Mouse (Mus musculus): ENCODE results near the gene Slc13a3. TPM values are rescaled to one million over a fixed set of nuclear protein-coding genes. Genes with fewer than 3 reads are reported as not detected.

Slc13a3 gene
- polyA plus RNA-seq, 1 experiment from 2014 or later: 11.9 TPM

- Histone ChIP-seq H3K4me2 (no peak overlapping the region), H3K9me3 (replicated peaks) (no peaks in the 10 kb centered on the region), H3K9ac (no peak overlapping the region), H3K36me3 (replicated peaks) (no peaks in the 10 kb centered on the region), H3K27ac (replicated peaks) (no peak overlapping the region), H3K4me1 (replicated peaks) (peaks cover 4% of the 10 kb centered on the region; the same call in 1 of the 2 replicates), H3K27me3 (peaks cover 22% of the 10 kb centered on the region; the same call in 1 of the 2 replicates), H3K4me3 (replicated peaks) (no peak overlapping the region)
- ATAC-seq (ENCODE audit: insufficient read depth): no peak
- 81% methylated on average over 6 of the region's 6 CpGs for WGBS (ENCODE audit: insufficient replicate concordance)
These were observed 109.7 kb downstream of the Slc13a3 start for GRCm38 (mm10) chr2:165363282-165363681.

GRCm38 (mm10) chr2:165360861-165361260 lies 112.2 kb downstream of the Slc13a3 start:
- H3K4me2 ChIP-seq: no peak overlapping the region
- ATAC-seq (ENCODE audit: insufficient read depth): no peak
- H3K27me3 ChIP-seq: peaks cover 3% of the 10 kb centered on the region; the same call in 1 of the 2 replicates
- no peaks in the 10 kb centered on the region for H3K36me3 ChIP-seq (replicated peaks)
- H3K9ac ChIP-seq: no peak overlapping the region
- WGBS (ENCODE audit: insufficient replicate concordance): 0% methylated on average over 1 of the region's 1 CpGs
- no peaks in the 10 kb centered on the region for H3K4me1 ChIP-seq (replicated peaks)
- no peak overlapping the region for H3K4me3 ChIP-seq (replicated peaks)
- no peaks in the 10 kb centered on the region for H3K9me3 ChIP-seq (replicated peaks)
- no peak overlapping the region for H3K27ac ChIP-seq (replicated peaks)

Other genes with a start within 250 kb of the Slc13a3 start
- gene Cdh22, start 238.4 kb downstream of the Slc13a3 start, polyA plus RNA-seq (2015; fragmentation: Nextera tagmentation; extraction: Ambion mirVana): not detected in 2 replicates
- 39.1 and 47.7 TPM in 2 replicates for gene Slc35c2, start 185.4 kb downstream of the Slc13a3 start, polyA plus RNA-seq (2015; fragmentation: Nextera tagmentation; extraction: Ambion mirVana)
- 16.6 and 17.1 TPM in 2 replicates for gene Elmo2, start 146.8 kb downstream of the Slc13a3 start, polyA plus RNA-seq (2015; fragmentation: Nextera tagmentation; extraction: Ambion mirVana)
- gene Zfp663, start 104.5 kb downstream of the Slc13a3 start, polyA plus RNA-seq (2015; fragmentation: Nextera tagmentation; extraction: Ambion mirVana): 0.06 TPM in 1 of 2 replicates, not detected in the other
- gene Zfp334, start 85.0 kb downstream of the Slc13a3 start, polyA plus RNA-seq (2015; fragmentation: Nextera tagmentation; extraction: Ambion mirVana): 0.97 and 1.3 TPM in 2 replicates
- gene Ocstamp, start 72.8 kb downstream of the Slc13a3 start, polyA plus RNA-seq (2015; fragmentation: Nextera tagmentation; extraction: Ambion mirVana): 4.1 and 5.2 TPM in 2 replicates
- gene Trp53rka, start 20.1 kb upstream of the Slc13a3 start, polyA plus RNA-seq (2015; fragmentation: Nextera tagmentation; extraction: Ambion mirVana): 9.6 and 11.5 TPM in 2 replicates
- 0.29 and 0.35 TPM in 2 replicates for gene Slc2a10, start 30.6 kb upstream of the Slc13a3 start, polyA plus RNA-seq (2015; fragmentation: Nextera tagmentation; extraction: Ambion mirVana)
- 0.16 TPM in 1 of 2 replicates, not detected in the other for gene Eya2, start 121.8 kb upstream of the Slc13a3 start, polyA plus RNA-seq (2015; fragmentation: Nextera tagmentation; extraction: Ambion mirVana)

Data from liver, embryonic 15.5 days (tissue).